Mouse (Mus musculus) gastrocnemius, postnatal 25 days (tissue): ENCODE measurements around the gene Ext2. TPM values are rescaled to one million over a fixed set of nuclear protein-coding genes. Genes with fewer than 3 reads are reported as not detected.

ENCODE experiments used
- DNase-seq: peaks from one replicate; pipeline ENCODE4 v3.0.0; 2022
- total RNA-seq, 2 experiments: library from RNA; stranded (reverse); gene quantifications; 1 replicate in 1 of 2; 2 replicates in 1 of 2; pipeline ENCODE4 v1.2.3; 2021

Ext2 gene
- total RNA-seq, 2 experiments from 2014 or later = 30.7 to 34.6 TPM

DNA sequence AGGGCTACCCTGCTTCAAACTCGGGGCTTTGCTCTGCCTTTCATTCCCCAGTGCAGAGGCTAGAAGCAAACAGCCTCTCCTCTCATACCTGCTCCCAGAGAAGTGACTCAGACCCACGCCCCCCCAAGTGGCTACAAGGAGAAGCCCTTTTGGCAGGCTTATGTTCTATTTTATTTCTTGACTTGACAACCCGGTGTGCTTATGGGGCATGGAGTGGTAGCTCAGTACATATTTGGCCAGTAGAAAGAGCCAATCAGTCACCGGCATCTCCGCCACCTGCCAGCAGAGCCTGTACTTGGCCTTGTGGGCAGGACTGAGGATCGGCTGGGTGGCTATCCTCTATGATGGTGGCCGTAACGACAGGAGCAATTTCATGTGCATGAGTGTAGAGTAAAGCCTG, 85.2 kb downstream of the Ext2 start:
- no peak for DNase-seq

DNA sequence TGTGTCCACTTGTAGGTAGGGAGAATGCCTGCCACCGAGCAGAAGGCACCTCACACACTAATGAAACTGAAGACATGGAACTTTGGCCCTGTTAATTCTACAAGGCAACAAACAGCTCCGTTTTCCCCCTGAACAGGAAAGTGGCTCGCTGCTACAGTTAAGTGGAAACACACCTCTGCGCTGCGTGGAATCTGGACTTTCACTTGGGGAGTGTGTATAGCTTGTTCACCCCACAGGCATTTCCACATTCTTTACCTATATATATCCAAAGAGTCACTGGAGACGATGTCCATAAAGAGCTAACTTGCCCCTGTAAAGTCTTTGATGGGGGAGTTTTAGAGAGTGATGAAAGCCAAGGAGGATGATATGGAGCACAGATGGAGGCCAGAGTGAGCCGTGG, 89.7 kb downstream of the Ext2 start:
- DNase-seq = no peak

GRCm38 (mm10) chr2:93729585-93729984, 92.8 kb downstream of the Ext2 start:
- DNase-seq = no peak

DNA sequence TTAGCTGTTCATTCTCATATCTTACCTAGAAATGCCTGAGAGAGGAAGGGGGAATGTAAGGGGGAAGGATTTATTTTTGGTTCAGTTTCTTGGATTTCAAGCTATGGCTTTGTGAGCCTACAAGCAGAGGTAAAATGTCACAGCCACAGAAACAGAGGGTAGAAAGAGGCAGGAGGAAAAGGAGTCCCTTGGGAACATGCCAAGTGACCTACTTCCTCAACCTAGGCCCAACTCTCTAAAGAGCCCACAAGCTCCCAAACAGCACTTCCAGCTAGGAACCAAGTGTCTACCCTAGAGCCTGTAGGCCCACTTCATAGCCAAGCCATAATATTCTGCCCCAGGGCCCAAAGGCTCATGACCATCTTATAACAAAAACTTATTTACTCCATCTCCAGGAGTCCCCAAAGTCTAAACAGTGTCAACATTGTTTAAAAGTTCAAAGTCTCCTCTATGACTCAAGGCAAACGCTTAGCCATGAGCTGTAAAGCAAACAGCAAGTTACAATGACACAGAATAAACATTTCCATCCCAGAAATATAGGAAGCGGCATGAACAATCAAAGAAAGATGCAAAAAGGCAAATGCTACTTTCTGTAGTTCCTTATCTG, 99.1 kb downstream of the Ext2 start:
- DNase-seq = no peak

- DNase-seq = no peak
These were observed 101.4 kb downstream of the Ext2 start for GRCm38 (mm10) chr2:93720956-93721355.

DNA sequence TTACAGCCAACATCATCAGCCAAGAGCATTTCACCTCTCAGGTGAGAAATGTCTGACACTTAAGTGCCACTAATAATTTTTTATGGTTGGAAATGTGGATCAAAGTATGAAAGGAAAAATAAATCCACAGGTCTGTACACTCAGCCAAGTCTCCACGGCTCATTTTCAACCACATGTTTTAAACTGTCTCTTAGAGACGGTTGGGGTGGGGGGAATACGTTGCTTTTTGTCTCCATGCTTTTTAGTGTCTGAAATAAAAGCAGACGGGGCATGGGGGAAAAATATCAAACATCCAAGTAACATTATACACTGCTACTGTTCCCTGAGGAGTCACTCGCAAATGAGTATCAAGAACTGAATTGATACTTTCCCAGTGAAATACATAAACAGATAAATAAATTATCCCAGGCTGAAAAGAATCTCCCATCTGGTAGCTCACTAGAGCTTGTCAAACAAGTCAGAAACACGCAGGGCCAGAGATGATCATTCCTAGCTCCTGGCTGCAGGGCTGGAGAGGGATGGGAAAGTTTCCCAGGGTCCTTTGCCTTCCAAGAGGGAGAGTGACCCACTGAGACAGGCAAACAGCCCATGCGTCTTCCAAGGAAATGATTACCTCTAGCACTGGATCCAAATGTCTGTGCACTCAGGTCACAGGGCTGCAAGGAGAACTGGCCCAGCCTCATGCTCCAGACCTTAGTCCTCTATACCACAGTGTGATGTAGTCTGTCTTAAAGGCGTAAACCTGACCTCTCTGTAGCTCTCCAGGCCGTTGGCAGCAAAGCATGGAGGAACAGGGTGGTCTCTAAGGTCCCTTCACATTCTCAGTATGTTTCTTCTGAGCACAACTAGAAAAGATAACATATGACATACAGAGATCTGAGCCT, 102.3 kb downstream of the Ext2 start:
- DNase-seq = peak; percentile 45

- no peak for DNase-seq
These were observed 109.1 kb downstream of the Ext2 start for GRCm38 (mm10) chr2:93713267-93713666.

DNA sequence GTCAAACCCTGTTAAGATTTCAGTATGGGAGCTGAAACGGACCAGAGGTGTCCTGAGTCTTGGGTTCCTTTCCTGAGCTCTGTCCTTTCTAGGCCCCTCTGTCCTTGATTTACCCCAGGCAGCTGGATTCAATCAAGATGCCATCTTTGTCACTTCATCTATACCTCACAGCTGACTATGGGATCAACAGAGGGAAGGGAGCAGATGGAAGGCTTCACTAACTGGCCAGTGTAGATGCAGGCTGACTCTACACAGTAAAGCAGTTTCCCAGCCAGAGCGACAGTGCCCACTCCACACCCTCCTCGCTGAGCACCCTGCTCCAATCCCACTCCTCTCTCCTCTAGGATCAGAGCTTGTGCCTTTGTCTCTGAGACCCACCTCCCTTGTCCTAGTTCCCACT, 110.9 kb downstream of the Ext2 start:
- DNase-seq = no peak

DNA sequence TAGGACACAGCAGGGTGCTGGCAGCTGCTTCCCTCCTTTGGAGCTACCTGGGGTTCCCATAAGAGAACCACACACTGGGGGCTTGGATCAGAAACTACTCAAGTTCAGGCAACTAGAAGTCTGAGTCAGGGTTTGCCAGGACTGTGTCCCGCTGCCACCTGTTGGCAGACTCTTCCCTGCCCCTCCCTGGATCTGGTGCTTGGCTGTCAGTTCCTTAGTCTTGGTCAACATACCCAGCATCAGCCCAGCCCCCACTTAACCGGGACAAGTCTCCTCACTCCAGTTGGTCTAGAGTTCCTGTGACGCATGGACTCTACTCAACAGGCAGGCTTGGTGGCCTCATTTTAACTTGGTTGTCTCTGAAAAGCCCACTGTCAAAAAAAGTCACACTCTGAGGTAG, 112.7 kb downstream of the Ext2 start:
- DNase-seq = peak; percentile 61

DNA sequence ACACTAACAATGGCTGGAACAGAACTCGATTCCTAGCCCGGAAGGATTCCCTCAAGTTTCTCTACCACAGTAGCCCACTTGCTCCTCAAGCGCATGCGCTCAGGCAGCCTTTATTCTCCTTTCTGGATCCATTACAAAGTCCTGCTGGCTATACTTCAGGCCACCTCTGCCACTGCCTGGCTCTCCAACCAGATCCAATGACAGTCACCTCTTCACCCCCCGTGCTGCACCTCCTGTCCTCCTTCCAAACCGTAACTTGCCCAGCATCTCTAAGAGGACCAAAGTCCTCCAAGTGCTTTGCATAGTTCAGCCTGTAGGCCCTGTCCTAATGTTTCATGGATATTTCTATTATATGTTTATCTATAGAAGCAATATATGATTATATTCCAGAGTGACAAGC, 113.1 kb downstream of the Ext2 start:
- DNase-seq = no peak

DNA sequence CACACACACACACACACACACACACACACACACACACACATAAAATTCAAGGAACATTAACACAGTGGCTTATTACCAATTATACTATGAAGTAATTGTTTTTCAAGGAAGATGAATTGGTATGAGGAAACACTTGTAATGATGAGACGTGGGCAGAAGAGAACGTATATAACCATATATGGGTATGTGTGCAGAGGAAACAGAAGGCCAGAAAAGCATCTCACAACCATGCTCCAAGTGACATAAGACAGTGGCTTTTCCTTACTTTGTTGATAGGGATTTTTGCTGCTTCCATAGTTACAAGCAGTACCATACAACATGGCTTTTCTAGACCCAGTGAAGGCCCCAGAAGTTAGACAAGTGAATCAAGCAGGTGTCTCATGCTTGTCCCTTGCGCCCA, 115.5 kb downstream of the Ext2 start:
- no peak for DNase-seq

- DNase-seq = no peak
These were observed 116.0 kb downstream of the Ext2 start for GRCm38 (mm10) chr2:93706407-93706806.

GRCm38 (mm10) chr2:93704195-93704594, 118.2 kb downstream of the Ext2 start:
- DNase-seq = no peak

GRCm38 (mm10) chr2:93702936-93703926, 119.1 kb downstream of the Ext2 start:
- no peak for DNase-seq

DNA sequence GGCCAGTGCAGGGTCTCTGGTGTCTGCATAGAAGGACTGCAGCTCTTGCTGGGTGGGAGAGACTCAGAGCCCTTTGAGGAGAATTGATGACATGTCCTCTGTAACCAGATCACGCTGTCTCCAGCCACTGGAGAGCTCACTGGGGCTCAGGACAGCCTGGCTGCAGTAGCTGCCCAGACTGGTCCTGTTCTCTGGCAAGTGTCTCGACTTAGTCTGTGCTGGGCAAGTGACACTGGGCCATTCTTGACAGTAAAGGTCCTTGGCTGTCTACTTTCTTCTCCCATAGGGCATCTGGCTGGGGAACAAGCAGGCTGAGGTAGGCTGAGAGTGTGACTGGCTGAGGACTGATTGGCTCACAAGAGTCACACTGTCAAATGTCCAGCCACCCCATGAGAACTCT, 123.0 kb downstream of the Ext2 start:
- peak; percentile 39 for DNase-seq

GRCm38 (mm10) chr2:93696181-93696641, 126.2 kb downstream of the Ext2 start:
- no peak for DNase-seq

- no peak for DNase-seq
These were observed 129.3 kb downstream of the Ext2 start for GRCm38 (mm10) chr2:93693101-93693500.

- DNase-seq = no peak
These were observed 132.1 kb downstream of the Ext2 start for GRCm38 (mm10) chr2:93690064-93690930.

- DNase-seq = no peak
These were observed 138.7 kb downstream of the Ext2 start for GRCm38 (mm10) chr2:93683674-93684073.

GRCm38 (mm10) chr2:93682601-93683202, 139.7 kb downstream of the Ext2 start:
- DNase-seq = no peak

DNA sequence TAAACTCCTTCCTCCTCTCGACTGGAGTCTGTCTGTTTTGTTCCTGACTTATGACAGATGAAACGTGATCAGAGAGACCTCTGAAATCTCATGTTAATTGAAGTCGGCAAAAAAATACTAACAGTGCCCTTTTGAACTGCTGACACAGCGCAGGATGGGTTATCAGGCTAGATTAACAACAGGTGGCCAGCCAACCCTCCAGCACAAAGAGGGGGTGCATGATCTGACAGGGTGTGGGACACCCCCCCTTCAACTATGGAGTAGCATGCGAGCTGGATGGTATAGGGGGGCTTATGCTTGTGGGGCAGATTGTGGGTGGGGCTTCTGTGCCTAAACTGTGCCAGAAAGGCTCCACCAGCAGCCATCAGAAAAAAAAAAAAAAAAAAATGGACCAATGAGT, 141.0 kb downstream of the Ext2 start:
- DNase-seq = no peak
